Mouse (Mus musculus): ENCODE measurements at regions not wholly inside any gene's neighbourhood (a gene's known extent, or its start where the extent isn't known, plus 50 kb on each side); places are given as distances from the start of the nearest gene placed in this dataset.

GRCm38 (mm10) chr15:86794716-86795115, 580.5 kb downstream of the Tbc1d22a start:
- TF ChIP-seq CTCF (IDR thresholded peaks at IDR 0.05; ENCODE audit: insufficient read depth, low read depth, low read length) (no peak), POLR2A (IDR thresholded peaks at IDR 0.05; ENCODE audit: insufficient read depth, low read depth, low read length) (no peak)
